Mouse (Mus musculus): Measurements from ENCODE around the gene Sun2. TPM values are rescaled to one million over a fixed set of nuclear protein-coding genes. Genes with fewer than 3 reads are reported as not detected.

Gene Sun2
- polyA plus RNA-seq, 1 experiment: 57.9 TPM

DNA sequence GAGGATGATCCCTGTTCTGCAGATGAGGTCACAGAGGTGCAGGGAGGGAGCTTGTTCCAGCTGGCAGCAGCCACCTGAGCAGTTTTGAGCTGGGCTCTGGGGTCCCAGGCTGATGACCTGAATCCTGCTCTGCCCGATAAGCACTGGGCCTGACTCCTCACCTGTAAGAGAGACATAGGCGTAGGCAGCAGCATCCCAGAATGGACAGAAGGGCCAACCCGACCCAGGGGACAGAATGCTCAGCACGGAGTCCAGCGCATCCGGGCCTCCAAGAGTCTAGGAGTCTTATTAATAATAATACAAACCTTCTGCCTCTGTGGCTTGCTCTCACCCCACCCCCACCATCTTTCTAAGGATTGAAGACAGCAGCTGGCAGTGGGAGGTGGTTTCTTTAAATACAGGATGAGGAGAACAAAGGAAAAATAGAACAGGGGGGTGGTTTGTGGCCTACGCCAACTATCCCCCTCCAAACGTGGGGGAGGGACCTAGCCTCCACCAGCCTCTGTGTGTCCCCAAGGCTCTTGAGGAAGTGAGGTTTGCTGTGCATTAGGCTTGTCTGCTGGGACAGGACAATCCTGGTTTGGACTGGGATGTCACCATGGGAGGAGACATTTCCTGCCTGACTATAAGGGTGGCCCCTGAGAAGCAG lies 13.8 kb upstream of the Sun2 start:
- no peak for DNase-seq (ENCODE audit: low spot score)

DNA sequence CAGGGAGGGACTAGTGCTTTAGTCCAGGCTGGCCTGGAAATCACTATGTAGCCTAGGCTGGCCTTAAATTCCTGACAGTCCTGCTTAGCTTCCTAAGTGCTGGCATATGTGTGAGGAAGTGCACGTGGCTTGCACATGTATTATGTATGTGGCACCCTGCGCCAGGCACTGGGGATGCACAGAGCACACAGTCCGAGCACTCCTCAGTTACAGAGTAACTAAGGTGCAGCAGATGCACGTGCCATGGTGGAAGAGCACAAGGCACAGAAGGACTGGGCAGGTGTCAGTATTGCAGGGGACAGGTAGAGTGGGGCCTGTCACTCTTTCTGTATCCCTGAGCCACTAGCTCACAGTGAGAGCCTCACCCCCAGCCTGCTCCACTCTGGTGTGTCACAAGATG lies 12.8 kb upstream of the Sun2 start:
- no peak for DNase-seq (ENCODE audit: low spot score)

DNA sequence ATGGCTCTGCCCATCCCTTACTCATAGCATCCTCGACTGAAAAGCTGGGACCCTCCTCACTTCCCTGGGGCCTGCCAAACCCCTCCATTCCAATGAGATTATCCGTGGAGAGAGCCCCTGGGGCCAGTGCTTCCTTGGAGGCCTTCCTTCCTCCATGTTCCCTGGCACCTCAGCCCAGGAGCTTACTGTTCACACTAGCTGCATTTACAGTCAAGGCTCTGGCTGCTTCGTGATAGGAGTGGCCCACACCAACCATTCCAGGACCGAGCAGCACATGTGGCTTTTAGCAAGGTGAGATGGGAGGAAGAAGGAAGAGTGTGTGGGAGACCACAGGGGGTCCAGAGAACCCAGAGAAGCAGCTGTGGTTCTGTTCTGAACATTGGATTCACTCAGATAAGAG lies 11.5 kb upstream of the Sun2 start:
- DNase-seq (ENCODE audit: low spot score): no peak

DNA sequence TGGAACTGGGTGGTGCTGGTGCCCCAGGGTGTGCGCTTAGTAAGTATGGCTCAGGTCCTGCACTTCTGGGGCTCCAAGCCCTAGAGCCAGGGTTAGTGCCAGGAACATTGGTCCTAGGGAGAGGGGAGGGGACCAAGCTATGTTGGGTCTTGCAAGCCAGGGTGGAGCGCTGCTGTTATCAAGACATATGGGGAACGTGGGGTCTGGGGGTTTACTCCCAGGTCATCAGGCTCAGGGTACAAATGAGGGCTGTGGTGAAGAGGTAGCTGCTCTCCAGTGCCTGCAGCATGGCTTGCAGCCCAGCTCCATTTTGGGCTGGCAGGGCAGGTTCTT lies 11.1 kb upstream of the Sun2 start:
- no peak for DNase-seq (ENCODE audit: low spot score)

DNA sequence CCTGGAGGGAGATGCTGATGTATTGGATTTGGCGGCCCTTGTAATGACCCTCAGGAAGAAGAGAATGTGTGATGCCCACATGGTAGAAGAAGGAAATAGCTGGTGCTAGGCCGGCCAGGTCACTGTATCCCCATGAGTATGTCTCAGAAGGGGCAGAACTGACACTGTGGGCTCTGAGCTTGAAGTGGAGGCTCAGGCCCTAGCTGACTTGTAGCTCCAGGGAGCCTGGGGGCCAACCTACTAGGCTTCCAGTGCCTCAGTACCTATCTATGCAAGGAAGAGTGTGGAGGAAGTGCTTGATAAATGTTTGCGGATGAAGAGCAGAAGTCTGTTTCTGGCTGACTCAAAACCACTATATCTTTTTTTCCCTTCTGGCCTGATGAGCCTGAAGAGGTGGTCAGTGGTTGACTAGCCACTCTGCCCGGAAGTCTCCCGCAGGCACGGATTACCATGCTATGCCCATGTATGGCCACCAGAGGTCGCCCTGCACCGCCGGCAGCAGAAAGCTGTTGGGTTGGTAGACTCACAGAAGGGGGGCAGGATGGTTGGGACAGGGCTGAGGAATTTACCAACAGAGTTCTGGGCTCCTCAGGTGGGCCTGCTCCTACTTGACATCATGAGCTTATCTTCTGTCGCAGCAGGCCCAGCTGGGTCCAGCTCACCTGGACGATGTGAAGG lies 10.5 kb upstream of the Sun2 start:
- DNase-seq (ENCODE audit: low spot score): peak; percentile 57

DNA sequence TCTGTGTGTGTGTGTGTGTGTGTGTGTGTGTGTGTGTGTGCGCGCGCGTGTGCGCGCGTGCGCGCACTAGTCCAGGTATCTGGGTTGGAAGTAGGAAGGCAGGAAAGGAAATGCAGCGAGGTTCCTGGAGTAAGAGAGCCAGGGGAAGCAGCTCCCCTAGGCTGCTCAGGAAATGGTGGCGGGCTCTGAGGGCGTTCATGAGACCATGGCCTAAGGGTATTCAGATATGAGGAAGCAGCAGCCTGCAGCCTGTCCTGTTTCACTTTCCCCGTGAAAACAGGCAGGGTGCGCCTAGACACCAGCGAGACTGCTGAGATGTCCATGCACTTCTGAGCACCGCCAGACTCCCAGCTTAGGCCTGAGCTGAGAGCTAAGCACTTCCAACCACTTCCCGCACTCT lies 9.4 kb upstream of the Sun2 start:
- DNase-seq (ENCODE audit: low spot score): no peak

DNA sequence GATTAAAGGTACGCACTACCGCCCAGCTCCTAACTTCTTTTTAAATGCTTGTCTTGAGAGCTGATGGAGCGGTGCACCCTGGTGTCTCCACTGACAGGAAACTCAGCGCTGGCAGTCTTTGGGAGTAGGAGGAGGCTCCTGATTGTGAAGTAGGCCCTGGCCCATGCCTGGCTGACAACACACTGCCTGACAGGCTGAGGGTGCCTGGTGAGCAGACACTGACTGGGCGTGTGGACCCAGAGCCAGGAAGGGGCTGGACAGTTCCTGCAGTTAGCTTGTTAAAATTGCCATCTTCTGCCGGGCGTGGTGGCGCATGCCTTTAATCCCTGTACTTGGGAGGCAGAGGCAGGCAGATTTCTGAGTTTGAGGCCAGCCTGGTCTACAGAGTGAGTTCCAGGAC lies 7.9 kb upstream of the Sun2 start:
- no peak for DNase-seq (ENCODE audit: low spot score)

DNA sequence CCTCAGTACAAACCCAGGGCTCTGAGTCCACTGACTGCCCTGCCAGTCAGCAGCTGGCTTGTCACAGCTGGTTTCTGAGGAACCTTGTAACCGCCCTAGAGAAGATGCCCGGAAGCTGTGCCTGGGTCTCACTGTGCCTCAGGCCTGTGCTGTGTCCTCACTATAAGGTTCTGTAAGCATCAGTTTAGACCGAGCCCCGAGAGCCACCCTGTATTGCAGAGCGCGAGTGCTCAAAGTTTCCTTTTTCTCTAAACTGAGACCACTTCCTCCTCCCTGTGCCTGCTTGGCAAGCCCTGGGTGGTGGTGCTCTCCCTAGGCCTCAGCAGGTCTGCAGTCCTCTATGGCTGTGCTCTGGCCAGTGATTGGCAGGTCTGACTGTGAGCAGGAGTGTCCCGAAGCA lies 6.8 kb upstream of the Sun2 start:
- no peak for DNase-seq (ENCODE audit: low spot score)

DNA sequence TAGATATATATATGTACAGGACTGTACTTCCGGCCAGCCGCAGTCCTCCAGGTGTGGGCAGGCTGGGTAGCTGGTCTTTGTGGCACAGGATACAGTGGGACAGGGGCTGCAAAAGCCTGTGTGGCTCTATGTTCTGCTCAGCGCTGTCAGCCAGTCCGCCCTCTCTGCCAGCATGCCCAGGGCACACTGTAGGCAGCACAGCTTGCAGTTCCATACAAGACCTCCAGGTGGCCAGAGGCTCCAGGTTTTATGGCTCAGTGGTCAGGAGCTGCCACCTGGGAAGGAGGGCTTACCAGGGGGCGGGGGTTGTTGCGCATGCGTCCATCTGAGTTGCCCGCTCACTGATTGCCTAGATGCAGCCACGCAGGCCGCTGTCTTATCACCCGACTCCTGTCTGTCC lies 5.7 kb upstream of the Sun2 start:
- DNase-seq (ENCODE audit: low spot score): no peak

DNA sequence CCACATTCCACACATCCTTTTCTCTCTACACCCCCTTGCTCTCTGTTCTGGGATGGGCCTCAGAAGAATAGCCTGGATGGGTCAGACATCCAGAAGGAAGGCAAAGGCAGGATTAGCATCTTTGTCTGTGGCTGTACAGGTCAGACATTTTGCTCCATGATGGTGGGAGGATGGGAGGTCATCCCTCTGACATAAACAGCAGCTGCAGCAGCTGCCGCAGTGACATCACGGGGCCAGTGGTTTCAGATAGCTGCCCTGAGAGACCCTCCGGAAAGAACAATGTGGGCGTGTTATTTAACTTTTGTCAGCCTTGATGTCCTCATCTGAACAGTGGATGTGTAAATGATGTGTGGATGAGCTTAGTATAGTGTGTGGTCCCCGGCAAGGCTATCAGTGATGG lies 3.5 kb upstream of the Sun2 start:
- no peak for DNase-seq (ENCODE audit: low spot score)

DNA sequence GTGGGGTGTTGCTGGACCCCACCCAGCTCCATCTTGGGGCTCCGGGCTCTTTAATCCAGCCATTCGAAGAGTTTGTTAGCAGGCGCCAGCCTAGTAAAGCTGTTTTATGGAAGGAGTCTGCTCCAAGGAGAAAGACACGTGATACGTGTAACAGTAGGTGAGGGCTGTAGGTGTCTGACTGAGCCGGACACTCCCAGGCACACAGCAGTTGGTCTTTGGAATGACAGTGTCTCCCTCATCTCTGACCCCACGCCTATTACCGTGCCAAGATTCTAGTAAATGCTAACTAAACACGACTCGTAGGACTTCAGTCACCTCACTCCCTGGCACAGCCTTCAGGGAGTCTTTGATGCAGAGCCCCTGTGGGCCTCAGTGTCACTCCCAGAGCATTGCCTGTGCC lies 3.0 kb upstream of the Sun2 start:
- no peak for DNase-seq (ENCODE audit: low spot score)

DNA sequence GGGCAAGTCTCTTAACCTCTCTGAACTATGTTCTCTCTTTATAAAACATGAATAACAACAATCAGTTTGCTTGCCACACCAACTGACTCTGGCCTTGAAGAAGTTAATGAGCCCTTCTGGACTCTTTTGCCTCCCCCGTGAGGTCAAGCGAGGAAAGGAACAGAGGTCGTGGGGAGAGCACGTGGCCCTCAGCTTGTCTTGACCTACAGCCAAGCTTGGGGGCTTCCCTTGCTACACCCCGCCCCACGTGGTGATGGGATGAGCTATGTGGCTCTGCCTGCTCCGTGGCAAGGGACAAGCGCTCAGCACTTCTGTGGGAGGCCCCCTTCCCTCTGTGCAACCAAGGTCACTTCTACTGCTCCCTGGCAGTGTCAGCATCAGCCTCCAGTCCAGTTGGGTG lies 2.4 kb upstream of the Sun2 start:
- no peak for DNase-seq (ENCODE audit: low spot score)

DNA sequence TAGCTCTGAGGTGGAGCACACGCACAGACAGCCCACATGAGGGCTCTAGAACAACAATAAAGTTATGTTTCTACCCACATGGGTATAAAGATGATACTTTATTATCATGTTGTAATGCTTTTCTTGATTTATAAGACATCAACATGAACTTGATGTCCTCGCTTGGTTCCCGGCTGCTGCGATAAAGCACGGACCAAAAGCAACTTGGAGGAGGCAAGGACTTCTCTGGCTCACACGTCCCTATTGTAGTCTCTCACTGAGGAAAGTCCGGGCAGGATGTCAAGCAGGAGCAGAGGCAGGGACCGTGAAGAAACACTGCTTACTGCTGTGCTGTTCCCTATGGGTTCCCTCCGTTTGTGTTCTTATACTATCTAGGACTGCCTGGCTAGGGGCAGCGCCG lies 1.7 kb upstream of the Sun2 start:
- no peak for DNase-seq (ENCODE audit: low spot score)

DNA sequence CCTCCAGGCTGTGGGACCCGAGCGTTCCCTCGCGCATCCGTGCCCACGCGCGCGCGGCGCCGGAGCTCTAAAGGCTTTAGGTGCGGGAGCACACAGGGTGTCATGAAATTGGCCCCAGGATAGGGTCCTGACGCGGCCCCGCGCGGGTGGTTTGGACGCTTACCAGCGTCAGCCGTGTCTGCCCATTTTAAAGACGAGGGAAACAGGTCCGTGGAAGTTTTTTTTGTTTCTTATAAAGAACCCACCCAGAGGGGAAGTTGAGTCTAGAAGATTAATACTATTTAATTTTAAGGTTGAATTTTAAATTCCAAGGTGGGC lies 329 bp upstream of the Sun2 start:
- DNase-seq (ENCODE audit: low spot score): no peak

DNA sequence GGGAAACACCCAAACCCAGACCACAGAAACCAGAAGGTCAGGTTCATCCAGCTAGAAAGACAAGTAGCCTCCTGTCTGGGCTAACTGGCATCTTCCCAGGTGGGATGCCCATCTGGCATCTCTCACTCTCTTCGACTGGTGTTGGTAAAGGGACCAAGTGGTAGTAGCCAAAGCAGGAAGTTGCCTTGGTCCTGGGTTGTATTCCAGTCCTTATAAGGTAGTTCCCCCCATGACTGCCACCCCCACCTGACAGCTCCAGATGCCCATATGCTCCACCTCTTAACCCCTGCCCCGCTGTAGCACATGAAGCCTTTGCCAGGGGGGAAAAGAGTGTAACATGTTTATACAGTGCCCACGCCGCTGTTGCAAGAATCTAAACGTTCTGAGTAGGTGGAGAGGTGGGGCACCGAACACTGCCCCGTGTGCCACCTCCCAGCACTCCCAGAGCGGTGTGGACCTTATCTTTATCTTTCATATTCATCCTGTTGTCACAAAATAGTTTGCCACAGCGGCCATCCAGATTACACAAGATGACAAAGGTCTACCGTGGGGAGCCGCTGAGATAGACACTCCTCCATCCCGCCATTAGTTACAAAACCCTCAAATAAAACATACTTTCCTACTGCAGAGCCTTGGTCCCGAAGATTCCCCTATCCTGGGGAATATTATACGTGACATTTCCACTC lies 1.0 kb downstream of the Sun2 start:
- DNase-seq (ENCODE audit: low spot score): no peak

DNA sequence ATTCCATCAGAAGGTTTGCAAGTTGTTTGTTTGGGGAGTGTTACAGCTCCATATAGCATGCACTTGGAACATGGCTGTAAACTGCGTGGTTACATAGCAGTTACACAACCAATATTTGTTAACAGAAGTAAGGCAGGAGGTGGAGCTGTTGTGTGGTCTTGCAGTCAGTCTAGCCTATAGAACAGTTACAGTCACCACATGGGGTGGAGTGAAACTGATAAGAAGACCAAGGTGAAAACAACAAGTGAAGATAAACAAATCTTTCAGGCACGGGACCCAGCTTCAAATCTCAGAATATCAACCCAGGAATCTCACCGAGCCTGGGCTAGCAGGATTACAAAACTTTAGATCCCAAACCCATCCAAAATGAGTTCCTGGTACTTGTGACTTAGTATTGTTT lies 1.6 kb downstream of the Sun2 start:
- DNase-seq (ENCODE audit: low spot score): no peak

DNA sequence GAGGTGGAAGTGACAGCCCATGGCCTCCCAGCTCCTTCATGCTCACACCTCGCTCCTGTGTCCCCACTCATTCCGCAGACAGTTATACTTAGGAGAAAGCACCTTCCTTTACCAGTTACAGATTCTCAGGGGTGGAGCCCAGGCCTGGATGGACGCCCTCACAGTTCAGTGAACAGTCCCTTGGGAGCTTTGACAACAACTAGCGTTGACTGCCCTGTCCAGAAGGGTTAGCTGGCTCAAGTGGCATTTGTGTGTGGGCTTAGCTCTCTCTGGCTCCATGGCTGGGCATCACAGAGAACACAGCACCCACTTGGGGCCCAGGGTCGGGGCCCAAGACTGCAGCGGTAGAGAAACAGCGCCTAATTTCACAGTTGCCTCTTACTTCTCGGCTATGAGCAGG lies 8.0 kb downstream of the Sun2 start:
- DNase-seq (ENCODE audit: low spot score): no peak

DNA sequence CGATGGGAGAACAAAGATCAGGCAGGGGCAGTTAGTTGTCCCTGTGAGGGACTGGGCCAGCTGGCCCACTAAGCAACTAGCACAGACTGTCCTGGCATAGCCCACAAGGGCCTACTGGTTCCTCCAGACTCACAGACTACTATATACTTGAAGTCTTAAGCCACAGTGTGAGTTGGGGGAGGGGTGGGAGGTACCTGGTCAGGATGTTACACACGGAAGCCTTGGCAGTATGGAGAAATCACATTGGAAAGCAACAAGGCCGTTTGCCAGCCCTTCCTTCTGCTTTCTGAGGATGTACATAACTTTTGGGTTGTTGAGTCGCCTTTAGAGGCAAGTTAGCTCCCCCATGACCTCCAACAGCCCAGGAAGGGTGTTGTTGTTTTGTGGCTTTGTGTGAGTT lies 8.7 kb downstream of the Sun2 start:
- DNase-seq (ENCODE audit: low spot score): no peak

DNA sequence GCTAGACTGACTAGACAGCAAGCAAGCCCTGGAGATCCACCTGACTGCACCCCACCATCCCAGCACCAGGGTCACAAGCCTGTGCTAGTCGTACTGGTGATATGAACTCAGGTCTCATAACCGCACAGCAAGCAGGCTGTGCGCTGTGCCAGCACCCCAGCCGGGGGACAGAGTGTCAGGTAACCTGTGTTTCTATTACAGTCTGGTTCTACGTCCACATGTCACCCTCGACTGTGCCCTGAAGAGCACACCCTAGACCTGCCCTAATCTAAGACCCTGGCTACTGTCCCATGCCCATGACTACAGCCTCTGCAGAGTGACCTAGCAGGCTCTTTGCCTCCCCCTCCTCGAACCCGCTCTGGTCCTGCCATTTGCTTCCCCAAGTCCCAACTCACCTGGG lies 9.1 kb downstream of the Sun2 start:
- DNase-seq (ENCODE audit: low spot score): no peak

DNA sequence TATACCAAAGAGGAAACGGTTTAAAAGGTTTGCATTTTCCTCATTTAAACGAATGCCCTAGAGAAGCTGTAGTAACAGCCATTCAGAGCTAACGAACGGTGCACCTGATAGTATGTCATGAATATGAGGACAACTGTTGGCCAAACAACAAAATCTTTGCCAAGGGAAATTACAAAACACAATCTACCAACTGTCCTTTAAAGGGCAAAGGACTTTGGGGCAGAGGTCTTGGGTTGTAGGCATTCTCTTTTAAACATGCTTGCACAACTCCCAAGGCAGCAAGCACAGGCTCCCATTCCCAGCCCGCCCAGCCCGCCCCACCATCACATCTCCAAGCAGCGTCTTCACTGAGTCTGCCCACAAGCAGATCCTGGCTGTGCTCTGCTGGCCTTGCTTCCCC lies 10.8 kb downstream of the Sun2 start:
- DNase-seq (ENCODE audit: low spot score): no peak

DNA sequence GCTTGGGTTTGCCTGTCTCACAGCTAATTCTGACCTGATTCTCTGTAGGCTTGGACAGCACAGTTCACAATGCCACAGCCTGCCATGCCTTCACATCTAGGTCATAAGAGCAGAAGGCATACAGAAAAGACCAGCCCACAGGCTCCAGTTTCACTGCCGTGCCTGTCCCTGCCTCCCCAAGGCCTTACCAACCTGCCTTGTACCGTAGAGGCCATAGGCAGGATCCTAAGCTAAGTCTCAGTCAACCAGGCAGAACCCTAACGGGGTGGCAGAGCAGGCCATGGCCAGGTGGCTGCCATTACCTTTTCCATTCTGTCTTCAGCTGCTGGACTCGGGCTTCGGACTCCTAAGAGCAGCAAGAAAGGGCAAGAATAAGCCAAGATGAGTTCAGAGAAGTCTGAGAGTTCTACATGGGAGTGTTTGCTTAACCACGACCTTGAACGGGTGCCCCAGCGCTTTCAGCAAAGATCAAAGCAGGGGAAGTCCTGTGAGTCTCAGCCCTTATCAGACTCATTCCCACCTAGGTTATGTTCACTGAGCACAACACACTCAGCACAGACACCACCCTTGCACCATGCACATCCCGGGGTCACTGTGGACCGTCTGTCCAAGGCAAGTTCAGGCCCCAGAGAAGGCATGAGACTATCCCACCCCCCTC lies 13.5 kb downstream of the Sun2 start:
- no peak for DNase-seq (ENCODE audit: low spot score)

DNA sequence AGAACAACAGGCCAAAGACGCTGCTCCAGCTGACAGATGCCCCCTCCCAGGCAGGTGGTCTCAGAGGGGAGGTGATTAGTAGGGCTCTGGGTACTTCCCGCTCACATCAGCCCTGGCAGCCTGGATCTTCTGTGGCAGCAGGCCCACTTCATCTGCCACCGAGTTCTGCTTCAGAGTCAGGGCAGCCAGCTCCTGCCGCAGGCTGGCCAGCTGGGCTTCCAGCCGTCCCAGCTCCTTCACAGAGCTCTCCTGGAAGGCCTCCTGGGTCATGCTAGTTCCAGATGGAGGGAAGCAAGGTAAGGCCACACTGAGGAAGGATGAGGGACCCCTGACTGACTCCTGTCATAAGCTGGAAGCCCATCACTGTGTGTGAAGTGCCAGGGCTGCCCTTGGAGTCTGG lies 14.0 kb downstream of the Sun2 start:
- DNase-seq (ENCODE audit: low spot score): no peak

DNA sequence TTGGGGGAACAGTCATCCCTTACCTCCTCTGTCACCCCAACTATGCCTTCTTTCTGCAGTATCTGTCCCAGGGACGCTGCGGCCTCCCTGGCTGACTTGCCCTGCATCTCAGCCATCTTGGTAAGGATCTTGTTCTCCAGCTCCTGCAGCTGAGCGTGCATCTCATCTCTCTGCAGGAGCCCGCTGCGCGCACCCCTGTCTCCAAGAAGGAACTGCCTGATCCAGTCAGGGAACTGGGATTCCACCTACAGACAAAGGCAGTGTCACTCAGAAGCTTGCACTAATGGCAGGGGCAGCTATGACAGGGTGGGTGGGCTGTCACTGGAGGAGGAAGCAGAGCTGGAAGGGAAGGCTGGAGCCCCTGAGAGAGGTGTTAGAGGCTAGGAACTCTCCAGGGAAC lies 14.5 kb downstream of the Sun2 start:
- DNase-seq (ENCODE audit: low spot score): no peak

Data from urinary bladder, adult 2 months (tissue).